Mouse (Mus musculus) ES-E14 (cell line): Measurements from ENCODE around the gene Fbxo22.

Experiments used
- CHD2 ChIP-seq: IDR thresholded peaks from 2 replicates; pipeline ENCODE4 v1.6.1; 2014; ENCODE audit warnings: mild to moderate bottlenecking, low read depth, low read length, inconsistent platforms
- HCFC1 ChIP-seq: IDR thresholded peaks from 2 replicates; pipeline ENCODE4 v1.6.1; 2012; ENCODE audit warnings: low read length, inconsistent platforms, borderline replicate concordance; ENCODE audit not compliant: insufficient read depth
- MAFK ChIP-seq: IDR thresholded peaks from 2 replicates; pipeline ENCODE4 v1.6.1; 2014; ENCODE audit warnings: mild to moderate bottlenecking, low read depth, low read length, inconsistent platforms; ENCODE audit not compliant: insufficient read depth
- ZNF384 ChIP-seq: IDR thresholded peaks from 2 replicates; pipeline ENCODE4 v1.6.1; 2012; ENCODE audit warnings: low read depth, low read length, inconsistent platforms

DNA sequence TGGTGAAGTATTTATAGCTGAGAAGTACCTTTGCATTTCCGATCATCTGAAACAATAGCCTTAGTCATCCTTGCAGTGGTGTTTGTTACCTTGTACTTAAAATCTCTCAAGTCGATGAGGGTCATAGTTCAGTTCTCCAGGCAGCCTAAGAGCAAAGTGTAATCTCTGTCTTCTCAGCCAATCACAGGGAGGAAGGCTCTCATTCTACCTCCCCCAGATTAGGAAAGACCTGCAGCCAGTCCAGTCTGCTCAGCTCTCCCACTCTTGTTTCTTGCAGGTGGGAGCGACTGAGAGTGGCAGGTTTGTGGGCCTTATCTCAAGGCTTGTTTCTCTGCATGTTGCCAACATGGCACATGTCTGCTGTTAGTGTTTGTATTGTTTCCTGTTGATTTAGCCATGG lies 6.3 kb downstream of the Fbxo22 start:
- no peak for TF ChIP-seq ZNF384
- TF ChIP-seq CHD2, result no peak
- no peak for TF ChIP-seq HCFC1
- no peak for TF ChIP-seq MAFK
